Mouse (Mus musculus): Measurements from ENCODE around the gene Mepe.

Mepe gene

GRCm38 (mm10) chr5:104351041-104351440 lies 25.9 kb downstream of the Mepe start:
- in situ Hi-C loops (cut with MboI, MseI) = no loop called here

GRCm38 (mm10) chr5:104351874-104352273 lies 26.7 kb downstream of the Mepe start:
- in situ Hi-C loops (cut with MboI, MseI) = no loop called here

- in situ Hi-C loops (cut with MboI, MseI) = no loop called here
Measured at GRCm38 (mm10) chr5:104357575-104357974, 32.4 kb downstream of the Mepe start.

- in situ Hi-C loops (cut with MboI, MseI) = no loop called here
Measured at GRCm38 (mm10) chr5:104358592-104358991, 33.5 kb downstream of the Mepe start.

GRCm38 (mm10) chr5:104359257-104359656 lies 34.1 kb downstream of the Mepe start:
- in situ Hi-C loops (cut with MboI, MseI) = no loop called here

GRCm38 (mm10) chr5:104370580-104370979 lies 45.5 kb downstream of the Mepe start:
- in situ Hi-C loops (cut with MboI, MseI) = loop anchor here (10.0 kb wide), 1 partner anchor 1774 kb away; no protein-coding TSS in a partner anchor

- in situ Hi-C loops (cut with MboI, MseI) = loop anchor here (10.0 kb wide), 1 partner anchor 1774 kb away; no protein-coding TSS in a partner anchor
Measured at GRCm38 (mm10) chr5:104371284-104371683, 46.2 kb downstream of the Mepe start.

GRCm38 (mm10) chr5:104373648-104374307 lies 48.6 kb downstream of the Mepe start:
- in situ Hi-C loops (cut with MboI, MseI) = loop anchor here (10.0 kb wide), 1 partner anchor 1771 kb away; no protein-coding TSS in a partner anchor

GRCm38 (mm10) chr5:104374308-104374660 lies 49.2 kb downstream of the Mepe start:
- in situ Hi-C loops (cut with MboI, MseI) = loop anchor here (10.0 kb wide), 1 partner anchor 1771 kb away; no protein-coding TSS in a partner anchor

GRCm38 (mm10) chr5:104375132-104375531 lies 50.0 kb downstream of the Mepe start:
- in situ Hi-C loops (cut with MboI, MseI) = loop anchor here (10.0 kb wide), 1 partner anchor 1770 kb away; no protein-coding TSS in a partner anchor

GRCm38 (mm10) chr5:104376890-104377289 lies 51.8 kb downstream of the Mepe start:
- in situ Hi-C loops (cut with MboI, MseI) = loop anchor here (10.0 kb wide), 1 partner anchor 1768 kb away; no protein-coding TSS in a partner anchor

GRCm38 (mm10) chr5:104380574-104380973 lies 55.4 kb downstream of the Mepe start:
- in situ Hi-C loops (cut with MboI, MseI) = no loop called here

- in situ Hi-C loops (cut with MboI, MseI) = no loop called here
Measured at GRCm38 (mm10) chr5:104381671-104382070, 56.5 kb downstream of the Mepe start.

- in situ Hi-C loops (cut with MboI, MseI) = no loop called here
Measured at GRCm38 (mm10) chr5:104384540-104384939, 59.4 kb downstream of the Mepe start.

GRCm38 (mm10) chr5:104385521-104385920 lies 60.4 kb downstream of the Mepe start:
- in situ Hi-C loops (cut with MboI, MseI) = no loop called here

- in situ Hi-C loops (cut with MboI, MseI) = no loop called here
Measured at GRCm38 (mm10) chr5:104386908-104387307, 61.8 kb downstream of the Mepe start.

All from T-helper 1 cell (primary cell).